Mouse (Mus musculus) liver, embryonic 11.5 days (tissue): ENCODE data around the gene B3galnt2. TPM values are rescaled to one million over a fixed set of nuclear protein-coding genes. Genes with fewer than 3 reads are reported as not detected.

Experiments used
- ATAC-seq: fragments of 200-750 bp; cut with Nextera tagmentation; replicated peaks from 2 replicates; pipeline ENCODE4 v1.8.0; 2017; ENCODE audit warnings: moderate number of reproducible peaks, mild to moderate bottlenecking, moderate TSS enrichment, moderate library complexity; ENCODE audit not compliant: low FRiP score
- DNase-seq: peaks from one replicate; pipeline ENCODE4 v3.0.0-alpha.2; 2017; ENCODE audit warnings: low spot score
- H3K27ac ChIP-seq: fragments of 300-500 bp; sonication (generic); 2 replicates; pipeline ENCODE4 v1.5.1; 2014; ENCODE audit warnings: mild to moderate bottlenecking, low read depth, low read length, control low read depth
- H3K27me3 ChIP-seq: fragments of 300-500 bp; sonication (generic); replicated peaks from 2 replicates; pipeline ENCODE4 v1.6.1; 2014; ENCODE audit warnings: low read length, mixed read lengths; ENCODE audit not compliant: control insufficient read depth, insufficient read depth
- H3K36me3 ChIP-seq: fragments of 300-500 bp; sonication (generic); 2 replicates; pipeline ENCODE4 v1.6.1; 2014; ENCODE audit warnings: mild to moderate bottlenecking, low read length, moderate library complexity, mixed read lengths; ENCODE audit not compliant: control insufficient read depth, insufficient read depth
- H3K4me1 ChIP-seq: fragments of 300-500 bp; sonication (generic); replicated peaks from 2 replicates; pipeline ENCODE4 v1.6.1; 2014; ENCODE audit warnings: low read length, mixed read lengths; ENCODE audit not compliant: control insufficient read depth, insufficient read depth
- H3K4me2 ChIP-seq: fragments of 300-500 bp; sonication (generic); 2 replicates; pipeline ENCODE4 v1.6.1; 2014; ENCODE audit warnings: mild to moderate bottlenecking, control low read depth, moderate library complexity
- H3K4me3 ChIP-seq: fragments of 300-500 bp; sonication (generic); 2 replicates; pipeline ENCODE4 v1.5.1; 2014; ENCODE audit warnings: low read depth, low read length, control low read depth
- H3K9ac ChIP-seq: fragments of 300-500 bp; sonication (generic); 2 replicates; pipeline ENCODE4 v1.6.1; 2014; ENCODE audit warnings: low read depth, low read length, control low read depth
- H3K9me3 ChIP-seq: fragments of 300-500 bp; sonication (generic); 2 replicates; pipeline ENCODE4 v1.6.1; 2016; ENCODE audit warnings: low read length, inconsistent platforms, mixed read lengths; ENCODE audit not compliant: control insufficient read depth
- WGBS: fragments of 180-500 bp; shearing (Covaris S2); extraction: QIAGEN DNeasy Blood & Tissue Kit; methylation state at CpG from one replicate; pipeline ENCODE4 v1.1.7; 2014; 5-methylcytosine and 5-hydroxymethylcytosine counted together
- polyA plus RNA-seq: library from polyadenylated mRNA; unstranded; fragments of >200 nt; fragmentation: Nextera tagmentation; extraction: Ambion mirVana; gene quantifications from 2 replicates; pipeline ENCODE4 v1.2.1, GENCODE M21; 2014

Gene B3galnt2
- polyA plus RNA-seq, result 62.7 and 66.8 TPM in 2 replicates

DNA sequence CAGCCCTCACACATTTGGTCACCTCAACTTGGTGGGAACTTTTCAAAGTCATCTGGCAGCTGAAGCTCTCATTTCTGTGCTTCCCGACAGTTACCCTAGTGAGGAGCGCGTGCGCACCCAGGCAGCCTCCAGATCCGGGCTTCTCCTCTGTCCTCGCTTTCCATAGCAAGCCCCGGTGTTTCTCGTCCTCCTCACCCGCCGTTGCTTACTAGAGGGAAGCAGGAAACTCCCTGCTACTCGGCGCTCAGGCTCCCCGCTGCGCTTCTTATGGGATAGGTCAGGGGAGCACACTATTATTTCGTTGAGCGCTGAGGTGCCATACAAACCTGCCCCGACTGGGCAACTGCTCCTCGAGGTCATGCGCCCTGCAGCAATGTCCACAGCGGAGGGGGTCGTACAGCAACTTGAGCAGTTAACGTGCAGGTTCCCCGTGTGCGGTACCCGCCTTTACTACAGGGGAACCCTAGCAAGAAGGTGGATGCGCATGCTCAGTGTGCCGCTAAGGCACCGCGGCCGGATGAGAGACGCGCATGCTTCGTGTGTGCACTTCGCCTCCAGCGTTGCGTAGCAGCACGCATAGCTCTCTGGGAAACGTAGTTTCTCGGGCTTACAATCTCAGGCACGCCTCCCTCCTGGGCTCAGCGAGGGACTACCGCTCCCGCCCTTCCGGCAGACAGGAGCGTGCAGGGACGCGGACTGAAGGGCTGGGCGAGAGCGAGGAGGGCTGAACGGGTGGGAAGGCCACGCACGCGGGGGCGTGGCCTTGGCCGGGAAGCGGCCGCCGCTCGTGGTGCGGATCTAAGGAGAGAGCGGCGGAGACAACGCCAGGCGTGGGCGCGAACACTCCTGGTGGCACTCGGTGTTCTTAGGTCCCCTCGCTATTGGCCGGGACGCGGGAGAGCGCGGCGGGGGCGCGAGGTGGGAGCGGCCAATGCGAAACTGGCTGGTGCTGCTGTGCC is at the start of gene B3galnt2:
Gene B3galnt2 (plus strand): TSS at position 596 of the 959 bp plus-strand sequence.
- under 1% methylated on average over 78 of the region's 78 CpGs for WGBS
- Histone ChIP-seq H3K9me3 (no peaks in the 10 kb centered on the region), H3K4me3 (peak within 1 kb of the TSS; percentile 71), H3K4me2 (peak within 1 kb of the TSS; percentile 87), H3K4me1 (peaks cover 12% of the 10 kb centered on the region), H3K36me3 (no peaks in the 10 kb centered on the region), H3K9ac (peak within 1 kb of the TSS; percentile 87), H3K27ac (peak within 1 kb of the TSS; percentile 90), H3K27me3 (no peaks in the 10 kb centered on the region)
- ATAC-seq (peak; percentile 98), DNase-seq (peak; percentile 90)

- Histone ChIP-seq H3K36me3 (no peaks in the 10 kb centered on the region), H3K27ac (no peak overlapping the region), H3K4me2 (no peak overlapping the region), H3K27me3 (no peaks in the 10 kb centered on the region), H3K4me1 (no peaks in the 10 kb centered on the region), H3K9me3 (no peaks in the 10 kb centered on the region), H3K9ac (no peak overlapping the region), H3K4me3 (no peak overlapping the region)
- no peak for DNase-seq
- 42% methylated on average over 2 of the region's 2 CpGs for WGBS
- ATAC-seq, result no peak
These were observed 42.9 kb upstream of the B3galnt2 start for GRCm38 (mm10) chr13:13911341-13911740.

- H3K9ac ChIP-seq, result no peak overlapping the region
- H3K4me3 ChIP-seq, result no peak overlapping the region
- H3K4me1 ChIP-seq, result no peaks in the 10 kb centered on the region
- ATAC-seq (no peak), DNase-seq (no peak)
- H3K9me3 ChIP-seq, result no peaks in the 10 kb centered on the region
- no peaks in the 10 kb centered on the region for H3K36me3 ChIP-seq
- H3K4me2 ChIP-seq, result no peak overlapping the region
- H3K27me3 ChIP-seq, result no peaks in the 10 kb centered on the region
- WGBS, result 85% methylated on average over 3 of the region's 3 CpGs
- no peak overlapping the region for H3K27ac ChIP-seq
These were observed 34.9 kb upstream of the B3galnt2 start for GRCm38 (mm10) chr13:13919396-13919795.

- no peak for ATAC-seq
These were observed 31.7 kb upstream of the B3galnt2 start for GRCm38 (mm10) chr13:13922526-13922925.

DNA sequence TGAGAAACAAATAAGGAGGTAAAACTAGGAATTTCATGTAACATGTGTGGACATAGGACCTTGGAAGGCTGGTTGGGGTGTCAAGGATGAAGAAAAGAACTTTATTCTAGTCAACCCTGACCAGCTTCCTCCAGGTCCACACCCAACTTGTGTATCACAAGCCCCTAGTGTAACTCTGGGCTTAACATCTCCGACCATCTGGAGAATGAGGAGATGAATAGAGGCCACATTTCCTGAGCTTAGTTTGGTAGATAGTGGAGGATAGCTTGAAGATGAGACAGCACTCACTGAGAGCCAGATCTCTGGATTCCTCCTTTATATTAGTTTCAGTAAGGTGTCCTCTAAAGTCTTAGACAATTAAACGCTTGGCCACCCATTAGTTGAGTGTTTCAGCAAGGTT is 24.3 kb upstream of the B3galnt2 start:
- Histone ChIP-seq H3K9ac (no peak overlapping the region), H3K27me3 (no peaks in the 10 kb centered on the region), H3K36me3 (no peaks in the 10 kb centered on the region), H3K4me1 (no peaks in the 10 kb centered on the region), H3K4me2 (no peak overlapping the region), H3K4me3 (no peak overlapping the region), H3K27ac (no peak overlapping the region), H3K9me3 (no peaks in the 10 kb centered on the region)
- DNase-seq, result no peak
- peak; percentile 91 for ATAC-seq
- 65% methylated on average over 2 of the region's 2 CpGs for WGBS

More at GRCm38 (mm10) chr13:13922526-13922925, 31.7 kb upstream of the B3galnt2 start:
- H3K27me3 ChIP-seq, result no peaks in the 10 kb centered on the region
- no peak overlapping the region for H3K4me2 ChIP-seq
- H3K4me1 ChIP-seq, result no peaks in the 10 kb centered on the region
- H3K27ac ChIP-seq, result no peak overlapping the region
- H3K4me3 ChIP-seq, result no peak overlapping the region
- no peak overlapping the region for H3K9ac ChIP-seq
- no peak for DNase-seq
- no peaks in the 10 kb centered on the region for H3K36me3 ChIP-seq
- no peaks in the 10 kb centered on the region for H3K9me3 ChIP-seq

DNA sequence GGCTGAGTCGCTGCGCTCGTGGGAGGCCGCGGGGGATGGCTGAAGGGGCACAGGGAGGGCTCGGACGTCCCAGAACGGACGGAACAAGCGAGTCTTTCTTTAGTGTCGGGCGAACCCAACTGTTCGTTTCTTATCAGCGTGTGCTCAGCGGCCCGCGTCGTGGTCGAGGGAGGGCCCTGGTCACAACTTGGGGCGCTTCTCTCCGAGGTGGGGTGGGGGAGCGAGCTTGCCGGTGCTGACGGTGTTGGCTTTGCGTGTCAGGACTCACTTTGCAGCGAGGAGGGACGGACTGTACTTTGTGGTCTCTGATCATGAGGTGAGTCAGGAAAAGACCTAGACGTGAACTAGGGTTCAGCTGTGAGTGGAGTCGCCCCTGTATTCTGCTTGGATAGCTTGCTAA is 662 bp downstream of the B3galnt2 start:
- under 1% methylated on average over 29 of the region's 29 CpGs for WGBS
- Histone ChIP-seq H3K27me3 (no peaks in the 10 kb centered on the region), H3K36me3 (no peaks in the 10 kb centered on the region; the same call in 1 of the 2 replicates), H3K9ac (peak overlapping the region; percentile 86), H3K4me1 (peaks cover 12% of the 10 kb centered on the region), H3K4me3 (peak overlapping the region; percentile 71), H3K27ac (peak overlapping the region; percentile 90), H3K4me2 (peak overlapping the region; percentile 87), H3K9me3 (no peaks in the 10 kb centered on the region)
- ATAC-seq, result peak; percentile 62
- peak; percentile 72 for DNase-seq

GRCm38 (mm10) chr13:13956686-13957085 is 2.4 kb downstream of the B3galnt2 start:
- no peak for ATAC-seq
- H3K4me3 ChIP-seq, result no peak overlapping the region
- 80% methylated on average over 4 of the region's 4 CpGs for WGBS

DNA sequence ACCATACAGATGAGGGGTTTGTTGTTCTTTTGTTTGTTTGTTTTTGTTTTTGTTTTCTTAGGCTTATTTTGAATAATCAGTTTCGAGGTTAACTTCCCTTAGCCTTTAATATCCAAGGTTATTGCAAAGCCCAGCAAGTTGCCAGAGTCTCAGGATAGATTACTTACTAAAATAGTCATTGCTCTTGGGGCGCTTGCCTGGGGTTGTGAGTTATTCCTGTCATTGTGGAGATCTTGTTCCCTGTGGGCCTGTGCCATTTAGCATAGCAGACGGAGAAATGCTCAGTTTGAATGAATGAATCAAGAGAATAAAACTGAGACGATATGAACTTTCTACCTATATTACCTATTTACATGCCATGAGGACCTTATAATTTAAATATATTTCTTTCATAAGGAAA is 5.9 kb downstream of the B3galnt2 start:
- no peak overlapping the region for H3K4me3 ChIP-seq
- no peaks in the 10 kb centered on the region for H3K27me3 ChIP-seq
- H3K4me2 ChIP-seq, result no peak overlapping the region
- H3K9ac ChIP-seq, result no peak overlapping the region
- no peaks in the 10 kb centered on the region; the same call in 1 of the 2 replicates for H3K36me3 ChIP-seq
- DNase-seq (no peak), ATAC-seq (no peak)
- 90% methylated on average over 4 of the region's 4 CpGs for WGBS
- no peak overlapping the region for H3K27ac ChIP-seq
- H3K4me1 ChIP-seq, result peaks cover 11% of the 10 kb centered on the region
- H3K9me3 ChIP-seq, result no peaks in the 10 kb centered on the region

More at GRCm38 (mm10) chr13:13956686-13957085, 2.4 kb downstream of the B3galnt2 start:
- H3K4me2 ChIP-seq, result peak overlapping the region; percentile 87
- no peak overlapping the region for H3K27ac ChIP-seq
- H3K9ac ChIP-seq, result no peak overlapping the region
- DNase-seq, result no peak
- no peaks in the 10 kb centered on the region for H3K27me3 ChIP-seq
- peaks cover 12% of the 10 kb centered on the region for H3K4me1 ChIP-seq
- H3K36me3 ChIP-seq, result no peaks in the 10 kb centered on the region; the same call in 1 of the 2 replicates
- H3K9me3 ChIP-seq, result no peaks in the 10 kb centered on the region
